Mouse (Mus musculus): ENCODE measurements around the gene Hsd11b2. TPM values are rescaled to one million over a fixed set of nuclear protein-coding genes. Genes with fewer than 3 reads are reported as not detected.

Hsd11b2 gene
- total RNA-seq, 2 experiments from 2014 or later, result not detected

DNA sequence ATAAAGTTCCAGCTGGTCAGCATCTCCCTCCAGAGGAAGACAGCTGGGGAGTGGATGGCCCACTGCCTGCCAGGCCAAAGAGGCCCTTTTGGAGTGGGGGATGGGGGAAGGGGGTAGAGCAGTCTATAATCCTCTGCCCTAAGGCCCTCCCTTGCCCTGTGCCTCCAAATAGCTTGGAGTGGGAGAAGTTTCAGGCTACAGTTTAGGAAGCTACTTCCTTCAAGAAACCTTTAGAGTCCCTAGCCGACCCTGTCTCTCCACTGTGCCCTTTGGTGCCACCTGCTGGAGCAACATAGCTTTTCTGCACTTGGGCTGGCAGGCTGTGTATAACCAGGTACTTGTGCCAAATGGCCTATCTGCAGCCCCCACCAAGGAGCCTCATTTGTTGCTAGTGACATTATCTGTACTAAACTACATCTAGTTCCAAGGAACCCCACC, 15.4 kb downstream of the Hsd11b2 start:
- intact Hi-C loops (cut with DNase I), result loop anchor here (2.0 kb wide), 1 partner anchor 21 kb away; no protein-coding TSS in a partner anchor
- DNase-seq (ENCODE audit: extremely low spot score in 1 of 2, low spot score in 2 of 2), result peak; percentile 50 to 63
- Histone ChIP-seq H3K27ac (no peak overlapping the region), H3K4me3 (no peak overlapping the region)
- peak; percentile 75 for TF ChIP-seq CTCF (IDR thresholded peaks at IDR 0.05)

DNA sequence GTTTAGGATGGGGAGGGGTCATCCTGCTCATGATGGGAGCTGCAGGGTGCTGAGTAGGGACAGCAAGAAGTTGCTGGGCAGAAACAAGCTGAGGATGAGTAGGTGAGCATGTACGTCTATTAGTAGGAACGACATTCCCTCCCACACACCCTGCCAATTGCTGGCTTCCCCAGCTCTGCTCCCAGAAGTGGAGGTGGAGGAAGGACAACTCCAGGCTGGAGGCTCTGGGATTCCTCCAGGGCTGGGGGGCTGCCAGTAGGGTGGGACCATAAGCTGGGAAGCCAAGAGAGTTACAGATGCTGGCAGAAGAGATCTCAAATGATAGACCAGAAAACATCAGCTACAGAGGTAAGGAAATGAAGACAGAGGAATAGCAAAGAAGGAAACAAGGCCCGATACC, 18.0 kb downstream of the Hsd11b2 start:
- no peak overlapping the region for H3K4me3 ChIP-seq
- no peak overlapping the region for H3K27ac ChIP-seq
- no peak for TF ChIP-seq CTCF (IDR thresholded peaks at IDR 0.05)
- intact Hi-C loops (cut with DNase I), result no loop called here
- peak; percentile 44 to 50 for DNase-seq (ENCODE audit: extremely low spot score in 1 of 2, low spot score in 2 of 2)

DNA sequence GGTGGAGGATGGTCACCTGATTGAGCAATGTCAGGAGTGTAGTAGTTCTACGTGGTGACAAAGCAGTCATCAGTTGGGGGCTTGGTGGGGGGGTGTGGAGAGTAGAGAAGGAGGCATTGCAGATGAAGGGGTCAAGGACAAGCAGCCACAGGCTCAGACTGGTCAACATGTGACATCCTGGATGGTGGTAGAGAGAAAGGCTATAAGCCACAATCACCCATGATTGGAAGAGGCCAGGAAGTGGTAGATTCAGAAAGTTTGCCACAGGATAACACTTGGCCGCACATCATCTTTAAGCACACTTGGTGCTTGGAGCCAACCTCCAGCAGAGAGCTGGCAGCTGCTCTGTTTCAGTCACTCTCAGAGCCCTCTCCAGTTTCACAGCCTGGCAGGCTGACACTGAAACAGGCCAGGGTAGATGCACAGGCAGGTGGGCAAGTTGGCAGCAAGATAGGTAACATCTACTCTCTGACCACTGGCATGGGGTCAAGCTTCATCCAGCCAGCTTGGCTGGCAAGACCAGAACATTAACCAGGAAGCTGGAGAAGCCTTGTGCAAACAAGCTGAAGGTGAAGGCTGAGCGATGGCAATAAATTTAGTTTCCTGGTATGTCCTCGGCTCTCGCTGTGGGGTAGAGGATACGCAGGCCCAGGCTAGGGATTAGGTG, 18.6 kb downstream of the Hsd11b2 start:
- no peak for TF ChIP-seq CTCF (IDR thresholded peaks at IDR 0.05)
- DNase-seq (ENCODE audit: extremely low spot score in 1 of 2, low spot score in 2 of 2), result no peak
- H3K27ac ChIP-seq, result no peak overlapping the region
- no peak overlapping the region for H3K4me3 ChIP-seq
- intact Hi-C loops (cut with DNase I), result no loop called here

DNA sequence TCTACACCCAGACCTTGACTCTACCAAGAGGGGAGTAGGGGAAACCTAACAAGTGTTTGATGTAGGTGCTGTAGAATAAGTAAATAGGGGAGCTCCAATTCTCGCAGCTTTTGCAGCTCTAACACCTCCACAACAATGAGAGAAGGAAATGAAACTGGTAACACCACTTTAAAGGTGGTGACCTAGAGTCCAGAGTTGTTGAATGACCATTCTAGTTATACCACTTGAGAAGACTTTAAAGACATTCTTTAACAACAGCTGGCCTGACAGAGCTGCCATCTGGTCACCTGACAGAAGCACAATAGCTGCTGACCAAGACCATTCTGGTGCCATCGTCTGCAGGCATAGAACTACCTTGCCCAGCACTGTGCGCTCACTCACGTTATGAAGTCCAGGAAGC, 20.4 kb downstream of the Hsd11b2 start:
- H3K27ac ChIP-seq, result no peak overlapping the region
- TF ChIP-seq CTCF (IDR thresholded peaks at IDR 0.05), result no peak
- intact Hi-C loops (cut with DNase I), result no loop called here
- H3K4me3 ChIP-seq, result no peak overlapping the region
- no peak for DNase-seq (ENCODE audit: extremely low spot score in 1 of 2, low spot score in 2 of 2)

DNA sequence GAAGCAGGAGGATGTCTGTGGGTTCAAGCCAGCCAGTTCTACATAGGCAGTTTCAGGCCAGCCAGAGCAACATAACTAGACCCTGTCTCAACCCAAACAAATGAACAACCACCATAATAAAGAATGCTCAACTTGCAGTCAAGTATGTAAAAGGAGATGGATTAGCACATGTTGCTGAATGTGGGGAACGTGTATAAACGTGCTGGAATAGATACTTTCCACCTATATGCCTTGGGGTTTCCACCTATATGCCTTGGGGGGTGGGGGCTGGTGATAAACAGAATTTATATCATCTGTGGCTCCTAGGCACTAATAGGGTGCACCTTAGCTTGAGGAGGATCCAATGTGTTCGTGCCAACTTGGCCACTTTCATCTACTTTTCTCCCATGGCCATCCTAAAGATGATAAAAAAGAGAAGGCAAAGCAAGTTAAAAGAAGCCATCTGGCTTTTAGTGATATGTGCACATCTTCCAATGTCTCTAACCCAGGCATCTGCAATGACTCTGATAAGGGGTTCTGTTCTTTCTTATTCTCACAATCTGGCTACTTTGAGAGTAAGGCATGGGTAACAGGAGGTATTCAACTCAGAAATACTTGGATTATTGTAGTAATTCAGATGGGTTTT, 23.6 kb downstream of the Hsd11b2 start:
- no peak for DNase-seq (ENCODE audit: extremely low spot score in 1 of 2, low spot score in 2 of 2)
- Histone ChIP-seq H3K4me3 (no peak overlapping the region), H3K27ac (no peak overlapping the region)
- intact Hi-C loops (cut with DNase I), result no loop called here
- TF ChIP-seq CTCF (IDR thresholded peaks at IDR 0.05), result no peak

DNA sequence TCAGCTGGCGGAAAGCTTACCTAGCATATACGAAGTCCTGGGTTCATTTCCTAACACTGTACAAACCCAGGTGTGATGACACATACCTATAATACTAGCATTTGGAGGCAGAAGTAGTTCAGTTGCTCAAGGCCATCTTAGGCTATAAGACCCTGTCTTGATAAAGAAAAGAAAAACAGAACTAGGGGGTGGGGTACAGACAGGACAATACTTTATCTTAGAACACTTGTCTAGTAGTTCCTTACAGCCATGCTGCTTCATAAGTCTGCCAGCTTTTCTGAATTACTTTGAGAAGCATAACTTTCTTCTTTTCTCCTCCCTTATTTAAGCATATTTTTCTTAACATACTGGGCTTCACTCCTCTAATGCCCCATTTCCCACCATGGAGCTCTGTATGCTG, 24.3 kb downstream of the Hsd11b2 start:
- no peak overlapping the region for H3K4me3 ChIP-seq
- H3K27ac ChIP-seq, result no peak overlapping the region
- intact Hi-C loops (cut with DNase I), result no loop called here
- no peak for DNase-seq (ENCODE audit: extremely low spot score in 1 of 2, low spot score in 2 of 2)
- no peak for TF ChIP-seq CTCF (IDR thresholded peaks at IDR 0.05)

DNA sequence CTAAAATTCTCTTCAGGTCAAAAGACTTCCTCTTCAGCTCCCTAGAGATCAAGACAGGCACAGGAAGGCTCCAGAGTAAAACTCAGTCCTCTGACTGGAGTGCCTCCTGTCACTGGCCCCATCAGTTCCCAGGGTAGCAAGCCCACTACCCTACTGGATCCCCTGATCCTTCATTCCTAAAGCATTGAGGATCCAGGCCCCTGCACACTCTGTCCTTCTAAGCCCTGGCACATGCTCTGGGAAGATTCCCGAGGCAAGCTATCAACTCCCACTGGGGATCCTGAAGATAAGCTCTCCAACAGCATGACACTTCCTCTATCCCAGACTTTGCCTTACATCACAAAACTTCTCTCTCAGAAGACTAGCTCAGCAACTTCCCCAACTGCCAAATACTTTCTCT, 25.1 kb downstream of the Hsd11b2 start:
- TF ChIP-seq CTCF (IDR thresholded peaks at IDR 0.05), result no peak
- Histone ChIP-seq H3K27ac (no peak overlapping the region), H3K4me3 (no peak overlapping the region)
- intact Hi-C loops (cut with DNase I), result no loop called here
- DNase-seq (ENCODE audit: extremely low spot score in 1 of 2, low spot score in 2 of 2), result no peak

DNA sequence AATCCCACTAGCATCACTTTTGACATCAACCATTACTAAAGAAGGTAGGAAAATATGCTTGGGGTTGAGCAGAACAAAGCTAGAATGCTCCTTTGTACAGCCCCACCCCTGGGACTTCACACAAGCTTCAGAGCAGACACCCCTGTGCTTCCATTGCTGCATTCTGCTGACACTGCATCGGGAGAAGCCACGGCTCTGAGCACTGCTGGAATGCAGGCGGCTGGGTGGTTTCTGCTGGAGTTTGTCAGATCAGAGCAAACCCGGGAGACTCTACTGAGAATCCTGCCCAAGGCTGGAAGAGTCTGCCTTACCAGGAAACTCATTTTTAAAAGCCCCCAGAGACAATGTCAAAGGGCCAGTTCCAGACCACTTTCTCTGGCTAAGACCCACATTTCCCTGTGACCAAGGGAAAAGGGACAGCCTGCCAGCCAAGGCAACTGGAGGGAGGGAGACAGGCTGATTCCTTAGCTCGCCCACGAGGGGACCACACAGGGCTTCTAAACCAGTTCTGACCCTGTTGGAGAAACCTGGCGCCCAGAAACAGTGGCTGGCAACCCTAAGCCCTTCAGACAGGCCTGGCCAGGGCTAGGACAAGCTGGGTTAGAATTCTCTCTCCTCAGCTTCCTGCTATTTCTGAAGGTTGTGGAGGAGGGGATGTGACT, 26.1 kb downstream of the Hsd11b2 start:
- intact Hi-C loops (cut with DNase I), result no loop called here
- TF ChIP-seq CTCF (IDR thresholded peaks at IDR 0.05), result no peak
- H3K27ac ChIP-seq, result peak overlapping the region; percentile 73
- DNase-seq (ENCODE audit: extremely low spot score in 1 of 2, low spot score in 2 of 2), result no peak
- no peak overlapping the region for H3K4me3 ChIP-seq

DNA sequence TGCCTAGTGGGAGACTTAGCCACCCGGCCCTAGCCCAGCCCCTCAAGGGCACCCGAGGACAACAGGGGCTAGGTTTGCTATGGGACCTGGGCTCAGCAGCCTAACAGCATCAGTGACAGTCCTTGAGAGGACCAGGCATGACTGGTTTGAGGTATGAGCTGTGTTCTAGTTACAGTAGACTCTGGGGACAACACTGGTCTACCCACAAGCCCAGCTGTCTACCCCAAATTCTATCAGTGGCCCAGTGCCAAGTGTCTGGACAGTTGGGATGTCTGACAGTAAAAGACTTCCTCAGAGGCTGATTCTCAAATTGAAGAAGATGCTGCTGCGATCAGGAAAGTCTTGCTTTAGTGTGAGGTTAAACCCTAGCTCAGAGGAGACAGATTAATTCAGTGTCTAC, 26.7 kb downstream of the Hsd11b2 start:
- Histone ChIP-seq H3K4me3 (no peak overlapping the region), H3K27ac (peak overlapping the region; percentile 73)
- intact Hi-C loops (cut with DNase I), result no loop called here
- no peak for TF ChIP-seq CTCF (IDR thresholded peaks at IDR 0.05)
- no peak for DNase-seq (ENCODE audit: extremely low spot score in 1 of 2, low spot score in 2 of 2)

DNA sequence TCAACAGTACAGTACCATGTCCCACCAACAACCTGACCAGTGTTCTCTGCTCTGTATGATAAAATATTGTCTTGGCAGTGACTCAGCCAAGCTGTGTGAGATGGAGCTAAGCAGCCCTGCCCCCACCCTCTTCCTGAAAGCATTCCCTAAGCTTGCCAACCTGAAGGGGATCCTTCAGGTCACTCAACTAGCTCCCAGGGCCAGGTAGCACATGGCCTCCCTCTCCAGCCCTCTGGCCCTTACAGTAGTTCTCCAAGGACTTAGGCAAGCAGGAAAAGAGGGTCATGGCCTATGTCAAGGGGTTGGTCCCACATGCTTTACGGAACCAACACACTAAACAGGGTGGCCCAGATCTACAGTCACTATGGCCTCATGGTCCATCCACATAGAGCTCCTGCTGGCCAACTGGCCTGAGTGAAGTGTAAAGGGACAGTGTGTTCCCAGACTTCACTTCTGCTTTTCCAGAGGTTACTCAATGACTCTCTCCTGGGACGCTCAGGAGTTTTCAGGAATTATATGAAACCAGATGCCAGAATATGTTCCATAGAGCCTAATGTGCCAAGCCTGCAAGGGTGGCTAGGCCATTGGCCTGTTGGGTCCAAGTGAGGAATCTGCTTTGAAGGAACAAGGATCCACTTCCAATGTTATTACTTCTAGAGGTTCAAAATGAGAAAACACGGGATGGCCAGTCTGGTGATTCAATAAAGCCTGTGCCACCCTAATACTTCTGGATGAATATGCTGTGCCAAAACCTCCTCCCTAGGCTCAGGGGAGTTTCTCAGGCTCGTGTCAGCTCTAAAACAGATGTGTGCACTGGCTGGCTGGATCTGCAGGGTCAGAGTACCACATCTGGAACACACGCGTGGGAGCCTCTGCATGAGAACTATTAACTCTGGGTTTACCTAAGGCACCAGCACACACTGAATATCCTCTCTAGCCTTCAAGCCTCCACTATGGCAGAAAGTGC, 28.1 kb downstream of the Hsd11b2 start:
- DNase-seq (ENCODE audit: extremely low spot score in 1 of 2, low spot score in 2 of 2), result no peak
- TF ChIP-seq CTCF (IDR thresholded peaks at IDR 0.05), result no peak
- H3K4me3 ChIP-seq, result no peak overlapping the region
- H3K27ac ChIP-seq, result no peak overlapping the region
- intact Hi-C loops (cut with DNase I), result no loop called here

DNA sequence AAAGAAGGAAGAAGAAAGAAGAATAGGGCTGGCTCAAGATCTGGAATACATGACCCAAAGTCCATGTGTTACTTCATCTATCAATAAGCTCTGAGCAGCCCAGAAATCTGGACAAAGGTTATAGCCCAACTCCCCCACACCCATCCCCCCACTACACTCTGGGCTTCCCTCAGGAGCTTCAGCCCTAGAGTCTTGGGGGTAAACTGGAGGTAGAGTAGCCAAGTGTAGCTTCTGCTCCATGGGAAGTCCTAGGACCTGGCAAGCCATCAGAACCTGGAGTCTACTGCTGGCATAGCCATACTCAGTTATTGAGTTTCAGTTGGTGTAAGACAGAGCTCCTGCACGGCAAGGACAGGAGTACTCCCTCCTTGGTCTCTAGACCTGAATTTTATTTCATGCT, 31.0 kb downstream of the Hsd11b2 start:
- H3K27ac ChIP-seq, result no peak overlapping the region
- intact Hi-C loops (cut with DNase I), result no loop called here
- no peak for TF ChIP-seq CTCF (IDR thresholded peaks at IDR 0.05)
- DNase-seq (ENCODE audit: extremely low spot score in 1 of 2, low spot score in 2 of 2), result no peak
- no peak overlapping the region for H3K4me3 ChIP-seq

All from left cerebral cortex, adult 2 months (tissue).